Mouse (Mus musculus): Measurements from ENCODE around the gene Tubb4a. TPM values are rescaled to one million over a fixed set of nuclear protein-coding genes. Genes with fewer than 3 reads are reported as not detected.

Tubb4a gene
- polyA plus RNA-seq, 1 experiment: 1.7 TPM

- no peak for TF ChIP-seq POLR2A (IDR thresholded peaks at IDR 0.05; ENCODE audit: low read depth, low read length)
- TF ChIP-seq CTCF (IDR thresholded peaks at IDR 0.05; ENCODE audit: borderline replicate concordance, insufficient read depth, low read length): no peak
- Histone ChIP-seq H3K4me3 (ENCODE audit: insufficient read depth, low read length) (no peak overlapping the region), H3K27ac (ENCODE audit: insufficient read depth, low read length) (no peak overlapping the region), H3K4me1 (ENCODE audit: control insufficient read depth, insufficient read depth, low read length) (no peaks in the 10 kb centered on the region)
Observed at GRCm38 (mm10) chr17:57118524-57119349, 31.2 kb upstream of the Tubb4a start.

- no peak for TF ChIP-seq CTCF (IDR thresholded peaks at IDR 0.05; ENCODE audit: borderline replicate concordance, insufficient read depth, low read length)
- TF ChIP-seq POLR2A (IDR thresholded peaks at IDR 0.05; ENCODE audit: low read depth, low read length): no peak
Observed at GRCm38 (mm10) chr17:57116801-57117200, 29.2 kb upstream of the Tubb4a start.

GRCm38 (mm10) chr17:57112768-57113474, 25.3 kb upstream of the Tubb4a start:
- TF ChIP-seq POLR2A (IDR thresholded peaks at IDR 0.05; ENCODE audit: low read depth, low read length) (no peak), CTCF (IDR thresholded peaks at IDR 0.05; ENCODE audit: borderline replicate concordance, insufficient read depth, low read length) (no peak)
- H3K4me3 ChIP-seq (ENCODE audit: insufficient read depth, low read length): no peak overlapping the region
- no peaks in the 10 kb centered on the region for H3K4me1 ChIP-seq (ENCODE audit: control insufficient read depth, insufficient read depth, low read length)
- no peak overlapping the region for H3K27ac ChIP-seq (ENCODE audit: insufficient read depth, low read length)

More at GRCm38 (mm10) chr17:57116801-57117200, 29.2 kb upstream of the Tubb4a start:
- Histone ChIP-seq H3K27ac (ENCODE audit: insufficient read depth, low read length) (no peak overlapping the region), H3K4me3 (ENCODE audit: insufficient read depth, low read length) (no peak overlapping the region), H3K4me1 (ENCODE audit: control insufficient read depth, insufficient read depth, low read length) (no peaks in the 10 kb centered on the region)

GRCm38 (mm10) chr17:57110005-57110404, 22.4 kb upstream of the Tubb4a start:
- H3K4me3 ChIP-seq (ENCODE audit: insufficient read depth, low read length): no peak overlapping the region
- 0 out of 2 replicates have a peak, but pooled peaks cover 2% of the 10 kb centered on the region for H3K4me1 ChIP-seq (ENCODE audit: control insufficient read depth, insufficient read depth, low read length)
- no peak overlapping the region for H3K27ac ChIP-seq (ENCODE audit: insufficient read depth, low read length)
- TF ChIP-seq CTCF (IDR thresholded peaks at IDR 0.05; ENCODE audit: borderline replicate concordance, insufficient read depth, low read length) (no peak), POLR2A (IDR thresholded peaks at IDR 0.05; ENCODE audit: low read depth, low read length) (no peak)

- no peak for TF ChIP-seq CTCF (IDR thresholded peaks at IDR 0.05; ENCODE audit: borderline replicate concordance, insufficient read depth, low read length)
- TF ChIP-seq POLR2A (IDR thresholded peaks at IDR 0.05; ENCODE audit: low read depth, low read length): no peak
Observed at GRCm38 (mm10) chr17:57108666-57109171, 21.1 kb upstream of the Tubb4a start.

GRCm38 (mm10) chr17:57108040-57108665, 20.6 kb upstream of the Tubb4a start:
- peaks cover 7% of the 10 kb centered on the region for H3K4me1 ChIP-seq (ENCODE audit: control insufficient read depth, insufficient read depth, low read length)
- no peak overlapping the region for H3K4me3 ChIP-seq (ENCODE audit: insufficient read depth, low read length)
- TF ChIP-seq POLR2A (IDR thresholded peaks at IDR 0.05; ENCODE audit: low read depth, low read length) (no peak), CTCF (IDR thresholded peaks at IDR 0.05; ENCODE audit: borderline replicate concordance, insufficient read depth, low read length) (no peak)
- H3K27ac ChIP-seq (ENCODE audit: insufficient read depth, low read length): no peak overlapping the region

More at GRCm38 (mm10) chr17:57108666-57109171, 21.1 kb upstream of the Tubb4a start:
- Histone ChIP-seq H3K27ac (ENCODE audit: insufficient read depth, low read length) (no peak overlapping the region), H3K4me1 (ENCODE audit: control insufficient read depth, insufficient read depth, low read length) (peaks cover 7% of the 10 kb centered on the region), H3K4me3 (ENCODE audit: insufficient read depth, low read length) (no peak overlapping the region)

GRCm38 (mm10) chr17:57107064-57107463, 19.5 kb upstream of the Tubb4a start:
- H3K4me1 ChIP-seq (ENCODE audit: control insufficient read depth, insufficient read depth, low read length): peaks cover 7% of the 10 kb centered on the region
- H3K27ac ChIP-seq (ENCODE audit: insufficient read depth, low read length): no peak overlapping the region
- no peak for TF ChIP-seq POLR2A (IDR thresholded peaks at IDR 0.05; ENCODE audit: low read depth, low read length)
- no peak for TF ChIP-seq CTCF (IDR thresholded peaks at IDR 0.05; ENCODE audit: borderline replicate concordance, insufficient read depth, low read length)
- H3K4me3 ChIP-seq (ENCODE audit: insufficient read depth, low read length): no peak overlapping the region

- peaks cover 7% of the 10 kb centered on the region for H3K4me1 ChIP-seq (ENCODE audit: control insufficient read depth, insufficient read depth, low read length)
- peak overlapping the region; percentile 93 for H3K4me3 ChIP-seq (ENCODE audit: insufficient read depth, low read length)
- H3K27ac ChIP-seq (ENCODE audit: insufficient read depth, low read length): no peak overlapping the region
- no peak for TF ChIP-seq POLR2A (IDR thresholded peaks at IDR 0.05; ENCODE audit: low read depth, low read length)
- no peak for TF ChIP-seq CTCF (IDR thresholded peaks at IDR 0.05; ENCODE audit: borderline replicate concordance, insufficient read depth, low read length)
Observed at GRCm38 (mm10) chr17:57106035-57106368, 18.4 kb upstream of the Tubb4a start.

GRCm38 (mm10) chr17:57105181-57106034, 17.8 kb upstream of the Tubb4a start, which contains the start of gene Tnfsf9:
TSS of gene Tnfsf9 (plus strand) at chr17:57105325.
- no peak for TF ChIP-seq CTCF (IDR thresholded peaks at IDR 0.05; ENCODE audit: borderline replicate concordance, insufficient read depth, low read length)
- TF ChIP-seq POLR2A (IDR thresholded peaks at IDR 0.05; ENCODE audit: low read depth, low read length): peak; percentile 90
- Histone ChIP-seq H3K4me1 (ENCODE audit: control insufficient read depth, insufficient read depth, low read length) (peaks cover 7% of the 10 kb centered on the region), H3K27ac (ENCODE audit: insufficient read depth, low read length) (peak within 1 kb of the TSS; percentile 29; the same call in 1 of the 2 replicates), H3K4me3 (ENCODE audit: insufficient read depth, low read length) (peak within 1 kb of the TSS; percentile 93)
